Comparison of ENCODE assay signal across 23 mouse cellular contexts in the genomic region with DNA sequence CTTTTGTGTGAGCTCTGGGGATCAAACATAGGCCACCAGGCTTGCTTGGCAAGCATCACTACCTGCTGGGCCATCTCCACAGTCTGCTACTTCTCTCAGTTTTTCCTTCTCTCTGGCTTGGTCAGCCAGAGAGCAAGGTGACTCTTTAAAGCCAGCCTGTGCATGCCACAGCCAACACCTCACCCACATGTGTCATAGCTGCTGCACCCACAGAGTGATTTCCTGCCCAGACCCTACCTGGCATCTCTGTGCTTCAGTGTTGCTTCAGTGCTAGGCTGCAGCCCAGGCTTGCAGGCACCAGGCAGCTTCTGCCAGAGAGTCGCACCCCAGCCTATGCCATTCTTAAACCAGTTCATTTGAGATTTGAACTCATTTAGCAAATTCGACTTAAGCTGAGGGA. TPM values are rescaled to one million over a fixed set of nuclear protein-coding genes. Genes with fewer than 3 reads are reported as not detected.
A peak's percentile ranks its signal among the peaks of the same experiment; 100 is the strongest.
DNase-seq lines count a peak whose midpoint lies in the region; ATAC-seq lines count a peak whose summit lies in the region.
"Had no signal": no experiment of that assay in that cellular context is flagged by ENCODE, and none has a peak within 500 bp of the region (broad histone marks: within the 10 kb centered on the region; RNA-seq: fewer than 3 reads in every experiment).

No protein-coding gene starts in this region.

- WGBS in midbrain, embryonic 11.5 days = 91% methylated on average over 2 of the region's 2 CpGs

- DNase-seq in induced T-regulatory cell, adult 2 months (ENCODE audit: low read depth) = peak; percentile 43
- DNase-seq in natural killer cell, adult 2 months (ENCODE audit: low spot score in 2 of 2) = peak; percentile 49 to 63
- DNase-seq in retina, postnatal 1 day = no peak
- no peak for DNase-seq in midbrain, embryonic 11.5 days (ENCODE audit: low spot score, missing footprints)
- DNase-seq in kidney, postnatal 36 days = no peak
- DNase-seq in spleen, postnatal 4 days (ENCODE audit: low spot score in 2 of 2) = no peak
- DNase-seq: adrenal gland, adult 8-10 months; adrenal gland, postnatal 14 days; adrenal gland, postnatal 36 days; cerebellum, adult 11-12 months; cerebellum, adult 2 months; cerebellum, adult 9-10 months; cerebellum, postnatal 10 days; cerebellum, postnatal 25 days; forebrain, postnatal 0 days had no signal

- no peaks in the 10 kb centered on the region for H3K36me3 ChIP-seq in midbrain, embryonic 11.5 days (ENCODE audit: control insufficient read depth, insufficient read depth, low read length)
- H3K36me3 ChIP-seq: embryonic facial prominence, embryonic 10.5 days; embryonic facial prominence, embryonic 12.5 days; forebrain, embryonic 15.5 days had no signal

- H3K27me3 ChIP-seq in midbrain, embryonic 11.5 days (ENCODE audit: control insufficient read depth, insufficient read depth, low read length) = no peaks in the 10 kb centered on the region
- H3K27me3 ChIP-seq: embryonic facial prominence, embryonic 12.5 days; forebrain, embryonic 13.5 days; forebrain, embryonic 15.5 days had no signal

- no peak overlapping the region for H3K4me2 ChIP-seq in midbrain, embryonic 11.5 days
- H3K4me2 ChIP-seq: embryonic facial prominence, embryonic 12.5 days; forebrain, embryonic 13.5 days; forebrain, embryonic 15.5 days had no signal

- H3K27ac ChIP-seq in midbrain, embryonic 11.5 days (ENCODE audit: low read depth, low read length) = no peak overlapping the region
- H3K27ac ChIP-seq: embryonic facial prominence, embryonic 10.5 days; embryonic facial prominence, embryonic 12.5 days; forebrain, embryonic 13.5 days; forebrain, embryonic 15.5 days had no signal

- H3K9me3 ChIP-seq in midbrain, embryonic 11.5 days (ENCODE audit: control insufficient read depth, low read length) = no peaks in the 10 kb centered on the region
- H3K9me3 ChIP-seq: embryonic facial prominence, embryonic 10.5 days; embryonic facial prominence, embryonic 12.5 days; forebrain, embryonic 13.5 days; forebrain, embryonic 15.5 days had no signal

- ATAC-seq in CD4-positive, CD25-positive, alpha-beta regulatory T cell, adult 4 months = peak; percentile 44
- peak; percentile 46; the same call in 1 of the 2 replicates for ATAC-seq in megakaryocyte, adult 5-6 weeks (ENCODE audit: poor library complexity, severe bottlenecking)
- no peak for ATAC-seq in midbrain, embryonic 11.5 days (ENCODE audit: low FRiP score)
- ATAC-seq: forebrain, embryonic 13.5 days; forebrain, embryonic 15.5 days; forebrain, postnatal 0 days had no signal

- H3K9ac ChIP-seq in midbrain, embryonic 11.5 days (ENCODE audit: low read length) = no peak overlapping the region
- H3K9ac ChIP-seq: embryonic facial prominence, embryonic 12.5 days; forebrain, embryonic 13.5 days; forebrain, embryonic 15.5 days; forebrain, postnatal 0 days had no signal

- H3K4me3 ChIP-seq in midbrain, embryonic 11.5 days (ENCODE audit: low read depth, low read length) = no peak overlapping the region
- H3K4me3 ChIP-seq: embryonic facial prominence, embryonic 10.5 days; embryonic facial prominence, embryonic 12.5 days; forebrain, embryonic 13.5 days; forebrain, embryonic 15.5 days had no signal

- peaks cover under 1% of the 10 kb centered on the region; the same call in 1 of the 2 replicates for H3K4me1 ChIP-seq in midbrain, embryonic 11.5 days (ENCODE audit: control insufficient read depth, insufficient read depth, low read length)
- H3K4me1 ChIP-seq: forebrain, embryonic 13.5 days; forebrain, embryonic 15.5 days had no signal

RNA-seq across cellular contexts. Expression of a gene that starts 13.9 kb away (rescaled TPM):
- polyA plus RNA-seq in CD4-positive, CD25-positive, alpha-beta regulatory T cell, adult 4 months (2017; shearing (Covaris generic)) = 10 to 100 TPM in 1 of 2 experiments, 1 to 10 TPM in 1; 6.8 to 10.5 TPM
- total RNA-seq in megakaryocyte, adult 5-6 weeks (2015) = 4.0 TPM in 2 replicates
- total RNA-seq in megakaryocyte, adult 5-6 weeks (2017) = 3.6 and 5.3 TPM in 2 replicates
- polyA plus RNA-seq in midbrain, embryonic 11.5 days (2014; fragmentation: Nextera tagmentation; extraction: Ambion mirVana) = 0.31 TPM in 1 of 2 replicates, not detected in the other
- polyA plus RNA-seq: forebrain, embryonic 13.5 days had no signal

RNA-seq across cellular contexts. Expression of a gene that starts 32.9 kb away (rescaled TPM):
- 100 to 1,000 TPM; 139 to 161 TPM for polyA plus RNA-seq in CD4-positive, CD25-positive, alpha-beta regulatory T cell, adult 4 months (2017; shearing (Covaris generic))
- 49.3 and 54.0 TPM in 2 replicates for total RNA-seq in megakaryocyte, adult 5-6 weeks (2015)
- 190 and 209 TPM in 2 replicates for total RNA-seq in megakaryocyte, adult 5-6 weeks (2017)
- polyA plus RNA-seq in midbrain, embryonic 11.5 days (2014; fragmentation: Nextera tagmentation; extraction: Ambion mirVana) = 86.8 and 94.7 TPM in 2 replicates

RNA-seq across cellular contexts. Expression of a gene that starts 37.0 kb away (rescaled TPM):
- 10 to 100 TPM; 37.0 to 48.5 TPM for polyA plus RNA-seq in CD4-positive, CD25-positive, alpha-beta regulatory T cell, adult 4 months (2017; shearing (Covaris generic))
- total RNA-seq in megakaryocyte, adult 5-6 weeks (2015) = 18.5 and 19.7 TPM in 2 replicates
- total RNA-seq in megakaryocyte, adult 5-6 weeks (2017) = 34.4 and 39.7 TPM in 2 replicates
- polyA plus RNA-seq in midbrain, embryonic 11.5 days (2014; fragmentation: Nextera tagmentation; extraction: Ambion mirVana) = 48.0 and 50.2 TPM in 2 replicates

RNA-seq across cellular contexts. Expression of a gene that starts 37.2 kb away (rescaled TPM):
- 1 to 10 TPM; 4.0 to 9.2 TPM for polyA plus RNA-seq in CD4-positive, CD25-positive, alpha-beta regulatory T cell, adult 4 months (2017; shearing (Covaris generic))
- total RNA-seq in megakaryocyte, adult 5-6 weeks (2015) = 46.6 and 51.4 TPM in 2 replicates
- 79.4 and 81.0 TPM in 2 replicates for total RNA-seq in megakaryocyte, adult 5-6 weeks (2017)
- polyA plus RNA-seq in midbrain, embryonic 11.5 days (2014; fragmentation: Nextera tagmentation; extraction: Ambion mirVana) = 163 and 169 TPM in 2 replicates

RNA-seq across cellular contexts. Expression of a gene that starts 50.9 kb away (rescaled TPM):
- polyA plus RNA-seq in CD4-positive, CD25-positive, alpha-beta regulatory T cell, adult 4 months (2017; shearing (Covaris generic)) = 1 to 10 TPM; 3.9 to 4.7 TPM
- total RNA-seq in megakaryocyte, adult 5-6 weeks (2015) = not detected in 2 replicates
- total RNA-seq in megakaryocyte, adult 5-6 weeks (2017) = not detected in 2 replicates
- polyA plus RNA-seq in midbrain, embryonic 11.5 days (2014; fragmentation: Nextera tagmentation; extraction: Ambion mirVana) = 0.84 and 0.86 TPM in 2 replicates
- total RNA-seq: adrenal gland, adult 18-20 months; adrenal gland, adult 8-10 months; adrenal gland, postnatal 14 days; adrenal gland, postnatal 36 days; forebrain, postnatal 0 days had no signal
- polyA plus RNA-seq: cerebellum, adult 2 months; cortical plate, adult 2 months had no signal

Comparison
In these comparisons a context has a peak if more than half of its experiments do, and no peak if none do; other contexts are left out.
1. DNase-seq: peak in induced T-regulatory cell, adult 2 months (single experiment) and natural killer cell, adult 2 months (2 of 2); none in retina, postnatal 1 day (single experiment), midbrain, embryonic 11.5 days (single experiment), kidney, postnatal 36 days (0 of 2) and spleen, postnatal 4 days (0 of 2).